Mouse (Mus musculus) olfactory bulb, adult 2 months (tissue): Measurements from ENCODE around the gene Kremen1. TPM values are rescaled to one million over a fixed set of nuclear protein-coding genes. Genes with fewer than 3 reads are reported as not detected.

Source experiments
- H3K27ac ChIP-seq: fragments of 200-500 bp; 2 replicates; pipeline ENCODE4 v1.5.1; 2012; ENCODE audit warnings: low read depth, low read length; ENCODE audit not compliant: insufficient read depth
- H3K4me1 ChIP-seq: fragments of 200-500 bp; 2 replicates; pipeline ENCODE4 v1.6.1; 2012; ENCODE audit warnings: low read length; ENCODE audit not compliant: control insufficient read depth, insufficient read depth
- H3K4me3 ChIP-seq: fragments of 200-500 bp; 2 replicates; pipeline ENCODE4 v1.5.1; 2012; ENCODE audit warnings: mild to moderate bottlenecking, low read depth, low read length, moderate library complexity; ENCODE audit not compliant: insufficient read depth
- CTCF ChIP-seq: fragments of 200-500 bp; IDR thresholded peaks from 2 replicates; pipeline ENCODE4 v1.5.1; 2012; ENCODE audit warnings: low read depth, mild to moderate bottlenecking, low read length, moderate library complexity; ENCODE audit not compliant: insufficient read depth
- POLR2A ChIP-seq: fragments of 200-500 bp; IDR thresholded peaks from 2 replicates; pipeline ENCODE4 v1.6.1; 2012; ENCODE audit warnings: mild to moderate bottlenecking, low read depth, low read length, moderate library complexity; ENCODE audit not compliant: insufficient read depth
- WGBS: fragments of 180-500 bp; shearing (Covaris S2); methylation state at CpG from one replicate; pipeline ENCODE4 v1.1.7; 2018; 5-methylcytosine and 5-hydroxymethylcytosine counted together
- polyA plus RNA-seq: library from polyadenylated mRNA; stranded (reverse); fragments of >200 nt; gene quantifications from 2 replicates; pipeline ENCODE4 v1.2.4, GENCODE M21; 2012; ENCODE audit warnings: low replicate concordance; ENCODE audit not compliant: missing spikeins, insufficient read depth, insufficient read length

The Kremen1 gene
- polyA plus RNA-seq, 1 experiment, result not detected

GRCm38 (mm10) chr11:5255509-5256014 lies 5.8 kb downstream of the Kremen1 start:
- 30% methylated on average over 9 of the region's 9 CpGs for WGBS
- H3K4me1 ChIP-seq, result peaks cover 23% of the 10 kb centered on the region
- no peak overlapping the region for H3K4me3 ChIP-seq
- TF ChIP-seq POLR2A, result no peak
- no peak for TF ChIP-seq CTCF
- no peak overlapping the region for H3K27ac ChIP-seq

- Histone ChIP-seq H3K27ac (no peak overlapping the region), H3K4me1 (peaks cover 23% of the 10 kb centered on the region), H3K4me3 (no peak overlapping the region)
- TF ChIP-seq CTCF (no peak), POLR2A (no peak)
- WGBS, result 90% methylated on average over 2 of the region's 2 CpGs
Observed at GRCm38 (mm10) chr11:5254016-5254415, 7.3 kb downstream of the Kremen1 start.

GRCm38 (mm10) chr11:5253528-5253927 lies 7.8 kb downstream of the Kremen1 start:
- Histone ChIP-seq H3K4me3 (no peak overlapping the region), H3K27ac (no peak overlapping the region), H3K4me1 (peaks cover 23% of the 10 kb centered on the region)
- WGBS, result 68% methylated on average over 3 of the region's 3 CpGs
- no peak for TF ChIP-seq POLR2A
- TF ChIP-seq CTCF, result no peak

- Histone ChIP-seq H3K4me1 (peaks cover 23% of the 10 kb centered on the region), H3K4me3 (no peak overlapping the region), H3K27ac (no peak overlapping the region)
- no peak for TF ChIP-seq POLR2A
- no peak for TF ChIP-seq CTCF
- WGBS, result 93% methylated on average over 8 of the region's 8 CpGs
Observed at GRCm38 (mm10) chr11:5252727-5253126, 8.6 kb downstream of the Kremen1 start.

GRCm38 (mm10) chr11:5251112-5251511 lies 10.2 kb downstream of the Kremen1 start:
- 59% methylated on average over 6 of the region's 6 CpGs for WGBS
- Histone ChIP-seq H3K4me1 (peaks cover 13% of the 10 kb centered on the region), H3K4me3 (no peak overlapping the region), H3K27ac (no peak overlapping the region)
- TF ChIP-seq CTCF (no peak), POLR2A (no peak)

- 65% methylated on average over 2 of the region's 2 CpGs for WGBS
- no peak for TF ChIP-seq POLR2A
- no peak for TF ChIP-seq CTCF
Observed at GRCm38 (mm10) chr11:5248200-5248599, 13.2 kb downstream of the Kremen1 start.

GRCm38 (mm10) chr11:5245431-5245830 lies 15.9 kb downstream of the Kremen1 start:
- no peak for TF ChIP-seq POLR2A
- no peak for TF ChIP-seq CTCF
- peaks cover 12% of the 10 kb centered on the region for H3K4me1 ChIP-seq
- no peak overlapping the region for H3K27ac ChIP-seq
- H3K4me3 ChIP-seq, result no peak overlapping the region
- WGBS, result 93% methylated on average over 7 of the region's 7 CpGs

More at GRCm38 (mm10) chr11:5248200-5248599, 13.2 kb downstream of the Kremen1 start:
- Histone ChIP-seq H3K27ac (no peak overlapping the region), H3K4me3 (no peak overlapping the region), H3K4me1 (peaks cover 15% of the 10 kb centered on the region)

- no peak overlapping the region for H3K4me3 ChIP-seq
- WGBS, result 26% methylated on average over 8 of the region's 8 CpGs
- H3K27ac ChIP-seq, result no peak overlapping the region
- no peak for TF ChIP-seq CTCF
- TF ChIP-seq POLR2A, result no peak
- H3K4me1 ChIP-seq, result peaks cover 12% of the 10 kb centered on the region
Observed at GRCm38 (mm10) chr11:5244749-5245130, 16.6 kb downstream of the Kremen1 start.

GRCm38 (mm10) chr11:5243812-5244748 lies 17.3 kb downstream of the Kremen1 start:
- TF ChIP-seq CTCF (no peak), POLR2A (no peak)
- Histone ChIP-seq H3K4me3 (peak overlapping the region; percentile 28), H3K4me1 (peaks cover 12% of the 10 kb centered on the region), H3K27ac (peak overlapping the region; percentile 54)
- 21% methylated on average over 24 of the region's 24 CpGs for WGBS

GRCm38 (mm10) chr11:5243208-5243607 lies 18.1 kb downstream of the Kremen1 start:
- H3K4me1 ChIP-seq, result peaks cover 12% of the 10 kb centered on the region
- 98% methylated on average over 7 of the region's 7 CpGs for WGBS
- no peak overlapping the region for H3K4me3 ChIP-seq
- H3K27ac ChIP-seq, result no peak overlapping the region
- TF ChIP-seq CTCF (no peak), POLR2A (no peak)
